Comparison of ENCODE assay signal across 4 mouse cellular contexts in genomic region chr14:33432485-33432884, GRCm38 (mm10). TPM values are rescaled to one million over a fixed set of nuclear protein-coding genes. Genes with fewer than 3 reads are reported as not detected.
"Had no signal": no experiment of that assay in that cellular context is flagged by ENCODE, and none has a peak within 500 bp of the region (broad histone marks: within the 10 kb centered on the region; RNA-seq: fewer than 3 reads in every experiment).

No protein-coding gene starts in this region.

RNA-seq across cellular contexts. Expression of gene Frmpd2, which starts 39.0 kb away (rescaled TPM):
- total RNA-seq: heart, postnatal 10 days; heart, postnatal 25 days; heart, postnatal 36 days; hematopoietic stem cell, adult 5-6 weeks had no signal
